Mouse (Mus musculus) activated CD4-positive, CD25-positive, alpha-beta regulatory T cell, adult 9 weeks (primary cell): ENCODE measurements around the gene Egflam. TPM values are rescaled to one million over a fixed set of nuclear protein-coding genes. Genes with fewer than 3 reads are reported as not detected.

ENCODE experiments used
- polyA plus RNA-seq: library from polyadenylated mRNA; unstranded; fragments of 100-300 nt; shearing (Covaris generic); gene quantifications from one replicate; pipeline ENCODE4 v1.2.1, GENCODE M21; 2017

The Egflam gene
- polyA plus RNA-seq, result not detected

DNA sequence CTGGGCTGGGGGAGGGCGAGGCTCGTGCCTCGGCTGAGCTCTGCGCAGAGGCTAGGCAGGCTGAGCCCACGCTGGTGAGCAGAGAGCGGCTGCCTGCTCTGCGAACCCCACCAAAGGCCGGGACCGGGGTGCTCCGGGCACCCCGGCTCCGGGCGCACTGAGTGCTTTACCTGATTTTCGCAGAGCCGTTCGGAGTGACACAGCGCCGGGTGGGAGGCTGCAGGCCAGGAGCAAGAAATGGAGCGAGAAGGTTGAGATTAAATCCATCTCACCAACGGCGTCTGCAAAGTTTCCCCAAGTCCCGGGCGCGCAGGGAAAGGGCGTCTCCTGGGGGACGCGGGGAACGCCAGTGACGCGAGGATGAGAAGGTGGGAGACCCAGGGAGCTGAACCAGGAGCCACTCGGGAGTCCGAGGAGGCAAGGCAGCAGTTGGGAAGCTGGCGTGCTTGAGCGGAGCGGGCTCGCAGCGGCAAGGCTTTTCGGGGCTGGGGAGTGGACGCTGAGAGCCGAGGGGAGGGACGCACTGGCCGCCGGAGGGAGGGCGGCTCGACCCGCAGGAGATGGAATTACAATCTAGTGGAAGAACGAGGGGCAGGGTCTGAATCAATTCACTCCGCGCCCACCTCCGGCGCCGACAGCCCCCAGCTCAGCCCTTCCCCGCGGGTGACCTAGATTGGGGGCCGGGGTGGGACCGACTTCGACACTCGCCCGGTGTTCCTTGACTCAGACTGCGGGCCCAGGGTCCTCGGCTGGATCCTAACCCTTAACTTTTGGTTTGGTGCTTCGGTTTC is at the start of gene Egflam:
TSS of gene Egflam (minus strand) at position 578 of the 791 bp plus-strand sequence.

